Mouse (Mus musculus): ENCODE measurements around the gene Dsp. TPM values are rescaled to one million over a fixed set of nuclear protein-coding genes. Genes with fewer than 3 reads are reported as not detected.
A peak's percentile ranks its signal among the peaks of the same experiment; 100 is the strongest.

Dsp gene
- polyA plus RNA-seq, 1 experiment from 2014 or later: 1.6 TPM

DNA sequence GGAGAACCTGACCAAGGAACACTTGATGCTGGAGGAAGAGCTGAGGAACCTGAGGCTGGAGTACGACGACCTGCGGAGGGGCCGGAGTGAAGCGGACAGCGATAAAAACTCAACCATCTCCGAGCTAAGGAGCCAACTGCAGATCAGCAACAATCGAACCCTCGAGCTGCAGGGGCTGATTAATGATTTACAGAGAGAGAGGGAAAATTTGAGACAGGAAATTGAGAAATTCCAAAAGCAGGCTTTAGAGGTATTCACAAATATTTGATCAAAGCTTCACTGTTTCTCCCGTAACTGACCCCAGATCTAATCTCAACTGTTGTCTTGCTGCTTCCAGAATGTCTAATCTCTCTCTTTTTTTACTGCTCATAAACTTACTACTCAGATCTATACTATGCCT lies 42.3 kb downstream of the Dsp start:
- H3K27me3 ChIP-seq: no peaks in the 10 kb centered on the region
- peaks cover 64% of the 10 kb centered on the region for H3K36me3 ChIP-seq (replicated peaks)
- no peaks in the 10 kb centered on the region for H3K4me1 ChIP-seq (replicated peaks)
- peak overlapping the region; percentile 15; the same call in 1 of the 2 replicates for H3K4me3 ChIP-seq (replicated peaks)
- no peak overlapping the region for H3K4me2 ChIP-seq
- H3K27ac ChIP-seq (replicated peaks): peak overlapping the region; percentile 38; the same call in 1 of the 2 replicates
- H3K9ac ChIP-seq: no peak overlapping the region
- peaks cover 17% of the 10 kb centered on the region; the same call in 1 of the 2 replicates for H3K9me3 ChIP-seq (replicated peaks)
- whole genome bisulfite sequencing (ENCODE audit: insufficient replicate concordance): 63% methylated on average over 10 of the region's 10 CpGs
- ATAC-seq (ENCODE audit: insufficient read depth): no peak

GRCm38 (mm10) chr13:38201413-38201812 lies 50.3 kb downstream of the Dsp start:
- no peak for ATAC-seq (ENCODE audit: insufficient read depth)
- H3K4me2 ChIP-seq: no peak overlapping the region

DNA sequence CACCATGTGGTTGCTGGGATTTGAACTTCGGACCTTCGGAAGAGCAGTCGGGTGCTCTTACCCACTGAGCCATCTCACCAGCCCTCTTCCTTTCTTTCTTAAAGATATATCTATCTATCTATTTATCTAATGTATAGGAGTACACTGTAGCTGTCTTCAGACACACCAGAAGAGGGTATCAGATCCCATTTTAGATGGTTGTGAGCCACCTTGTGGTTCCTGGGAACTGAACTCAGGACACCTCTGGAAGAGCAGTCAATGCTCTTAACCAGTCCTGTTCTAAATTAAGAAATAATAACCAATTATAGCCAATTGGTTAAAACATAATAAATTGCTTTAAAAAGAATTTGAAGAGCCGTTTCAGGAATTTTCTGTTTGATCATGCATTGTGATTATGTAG lies 53.1 kb downstream of the Dsp start:
- no peak overlapping the region for H3K27ac ChIP-seq (replicated peaks)
- ATAC-seq (ENCODE audit: insufficient read depth): no peak
- WGBS (ENCODE audit: insufficient replicate concordance): 52% methylated on average over 4 of the region's 4 CpGs
- peak overlapping the region; percentile 83 for H3K4me2 ChIP-seq
- no peaks in the 10 kb centered on the region for H3K9me3 ChIP-seq (replicated peaks)
- H3K4me3 ChIP-seq (replicated peaks): peak overlapping the region; percentile 89
- H3K36me3 ChIP-seq (replicated peaks): peaks cover 9% of the 10 kb centered on the region; the same call in 1 of the 2 replicates
- peaks cover 28% of the 10 kb centered on the region for H3K4me1 ChIP-seq (replicated peaks)
- H3K9ac ChIP-seq: no peak overlapping the region
- no peaks in the 10 kb centered on the region for H3K27me3 ChIP-seq

More at GRCm38 (mm10) chr13:38201413-38201812, 50.3 kb downstream of the Dsp start:
- Histone ChIP-seq H3K36me3 (replicated peaks) (peaks cover 13% of the 10 kb centered on the region), H3K9me3 (replicated peaks) (peaks cover 8% of the 10 kb centered on the region; the same call in 1 of the 2 replicates), H3K4me3 (replicated peaks) (no peak overlapping the region), H3K27ac (replicated peaks) (no peak overlapping the region), H3K4me1 (replicated peaks) (peaks cover 15% of the 10 kb centered on the region), H3K9ac (no peak overlapping the region), H3K27me3 (no peaks in the 10 kb centered on the region)
- 50% methylated on average over 6 of the region's 6 CpGs for WGBS (ENCODE audit: insufficient replicate concordance)

- ATAC-seq (ENCODE audit: insufficient read depth): peak; percentile 98
- under 1% methylated on average over 59 of the region's 59 CpGs for WGBS (ENCODE audit: insufficient replicate concordance)
- H3K27ac ChIP-seq (replicated peaks): peak within 1 kb of the TSS; percentile 79
Measured at GRCm38 (mm10) chr13:38204702-38205482, 53.8 kb downstream of the Dsp start, which contains the start of gene Snrnp48. Gene Snrnp48, plus strand, starts transcription at chr13:38204938.

GRCm38 (mm10) chr13:38211122-38211521 lies 60.0 kb downstream of the Dsp start:
- Histone ChIP-seq H3K36me3 (replicated peaks) (peaks cover 62% of the 10 kb centered on the region), H3K27me3 (no peaks in the 10 kb centered on the region), H3K4me1 (replicated peaks) (peaks cover 18% of the 10 kb centered on the region), H3K27ac (replicated peaks) (no peak overlapping the region), H3K9me3 (replicated peaks) (no peaks in the 10 kb centered on the region), H3K4me2 (no peak overlapping the region), H3K4me3 (replicated peaks) (no peak overlapping the region), H3K9ac (no peak overlapping the region)
- WGBS (ENCODE audit: insufficient replicate concordance): 48% methylated on average over 5 of the region's 5 CpGs
- no peak for ATAC-seq (ENCODE audit: insufficient read depth)

More at GRCm38 (mm10) chr13:38204702-38205482, 53.8 kb downstream of the Dsp start, which contains the start of gene Snrnp48:
- H3K9ac ChIP-seq: peak within 1 kb of the TSS; percentile 86
- peaks cover 28% of the 10 kb centered on the region for H3K4me1 ChIP-seq (replicated peaks)
- H3K4me3 ChIP-seq (replicated peaks): peak within 1 kb of the TSS; percentile 89
- no peaks in the 10 kb centered on the region for H3K27me3 ChIP-seq
- peak within 1 kb of the TSS; percentile 83 for H3K4me2 ChIP-seq
- peaks cover 15% of the 10 kb centered on the region for H3K36me3 ChIP-seq (replicated peaks)
- H3K9me3 ChIP-seq (replicated peaks): no peaks in the 10 kb centered on the region

DNA sequence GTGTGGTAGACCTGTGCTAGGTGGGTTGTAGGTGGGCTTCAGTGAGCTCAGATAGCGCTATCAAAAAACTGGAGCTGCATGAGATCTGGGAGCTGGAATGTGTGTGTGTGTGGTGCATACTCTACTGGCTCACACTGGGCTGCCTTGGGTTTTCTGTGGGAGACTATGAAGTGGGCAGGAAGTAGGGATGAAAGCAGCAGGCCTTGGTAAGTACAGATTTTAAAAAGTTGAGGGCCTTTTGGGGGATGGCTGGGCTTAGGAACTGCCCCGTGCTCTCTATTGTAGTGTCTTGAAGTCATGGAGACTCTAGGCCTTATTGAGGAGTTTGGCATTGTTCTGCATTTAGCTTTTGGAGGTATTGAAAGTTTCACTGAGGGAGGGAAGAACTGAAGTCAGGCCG lies 67.6 kb downstream of the Dsp start:
- Histone ChIP-seq H3K27me3 (no peaks in the 10 kb centered on the region), H3K36me3 (replicated peaks) (peaks cover 88% of the 10 kb centered on the region), H3K4me3 (replicated peaks) (no peak overlapping the region), H3K4me1 (replicated peaks) (no peaks in the 10 kb centered on the region), H3K9me3 (replicated peaks) (no peaks in the 10 kb centered on the region), H3K9ac (no peak overlapping the region), H3K27ac (replicated peaks) (no peak overlapping the region), H3K4me2 (no peak overlapping the region)
- ATAC-seq (ENCODE audit: insufficient read depth): no peak
- WGBS (ENCODE audit: insufficient replicate concordance): 77% methylated on average over 3 of the region's 3 CpGs

- Histone ChIP-seq H3K36me3 (replicated peaks) (peaks cover 93% of the 10 kb centered on the region), H3K9me3 (replicated peaks) (no peaks in the 10 kb centered on the region), H3K27me3 (no peaks in the 10 kb centered on the region), H3K9ac (no peak overlapping the region), H3K4me3 (replicated peaks) (no peak overlapping the region), H3K4me2 (no peak overlapping the region), H3K27ac (replicated peaks) (no peak overlapping the region), H3K4me1 (replicated peaks) (no peaks in the 10 kb centered on the region)
- 82% methylated on average over 6 of the region's 6 CpGs for WGBS (ENCODE audit: insufficient replicate concordance)
- no peak for ATAC-seq (ENCODE audit: insufficient read depth)
Measured at GRCm38 (mm10) chr13:38220331-38220730, 69.2 kb downstream of the Dsp start.

GRCm38 (mm10) chr13:38230177-38230821 lies 79.2 kb downstream of the Dsp start:
- Histone ChIP-seq H3K27me3 (no peaks in the 10 kb centered on the region), H3K9ac (no peak overlapping the region), H3K36me3 (replicated peaks) (peaks cover 26% of the 10 kb centered on the region), H3K27ac (replicated peaks) (no peak overlapping the region), H3K4me1 (replicated peaks) (no peaks in the 10 kb centered on the region), H3K4me2 (no peak overlapping the region), H3K9me3 (replicated peaks) (no peaks in the 10 kb centered on the region), H3K4me3 (replicated peaks) (no peak overlapping the region)
- WGBS (ENCODE audit: insufficient replicate concordance): 56% methylated on average over 9 of the region's 9 CpGs
- no peak for ATAC-seq (ENCODE audit: insufficient read depth)

DNA sequence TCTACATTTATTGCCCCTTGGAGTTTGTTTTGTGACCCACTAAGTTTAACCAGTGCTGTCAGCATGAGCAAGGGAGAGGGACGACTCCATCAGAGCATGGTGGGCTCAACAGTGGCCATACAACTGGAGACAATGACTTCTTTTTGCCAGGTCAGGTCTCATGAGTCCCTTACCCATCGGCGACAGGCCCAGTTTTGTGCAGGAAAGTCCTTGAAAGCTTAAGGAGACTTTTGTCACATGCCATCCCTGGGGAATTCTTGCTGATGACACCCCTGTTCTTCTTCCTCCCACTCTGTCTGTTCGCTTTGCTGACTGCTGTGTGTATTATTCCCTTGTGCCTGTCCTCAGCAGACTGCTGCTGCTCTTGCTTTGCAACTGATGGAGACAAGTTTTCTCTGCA lies 81.3 kb downstream of the Dsp start:
- Histone ChIP-seq H3K4me2 (no peak overlapping the region), H3K9me3 (replicated peaks) (no peaks in the 10 kb centered on the region), H3K27ac (replicated peaks) (no peak overlapping the region), H3K4me3 (replicated peaks) (no peak overlapping the region), H3K36me3 (replicated peaks) (peaks cover 17% of the 10 kb centered on the region), H3K9ac (no peak overlapping the region), H3K4me1 (replicated peaks) (no peaks in the 10 kb centered on the region), H3K27me3 (no peaks in the 10 kb centered on the region)
- 69% methylated on average over 4 of the region's 4 CpGs for WGBS (ENCODE audit: insufficient replicate concordance)
- ATAC-seq (ENCODE audit: insufficient read depth): no peak

DNA sequence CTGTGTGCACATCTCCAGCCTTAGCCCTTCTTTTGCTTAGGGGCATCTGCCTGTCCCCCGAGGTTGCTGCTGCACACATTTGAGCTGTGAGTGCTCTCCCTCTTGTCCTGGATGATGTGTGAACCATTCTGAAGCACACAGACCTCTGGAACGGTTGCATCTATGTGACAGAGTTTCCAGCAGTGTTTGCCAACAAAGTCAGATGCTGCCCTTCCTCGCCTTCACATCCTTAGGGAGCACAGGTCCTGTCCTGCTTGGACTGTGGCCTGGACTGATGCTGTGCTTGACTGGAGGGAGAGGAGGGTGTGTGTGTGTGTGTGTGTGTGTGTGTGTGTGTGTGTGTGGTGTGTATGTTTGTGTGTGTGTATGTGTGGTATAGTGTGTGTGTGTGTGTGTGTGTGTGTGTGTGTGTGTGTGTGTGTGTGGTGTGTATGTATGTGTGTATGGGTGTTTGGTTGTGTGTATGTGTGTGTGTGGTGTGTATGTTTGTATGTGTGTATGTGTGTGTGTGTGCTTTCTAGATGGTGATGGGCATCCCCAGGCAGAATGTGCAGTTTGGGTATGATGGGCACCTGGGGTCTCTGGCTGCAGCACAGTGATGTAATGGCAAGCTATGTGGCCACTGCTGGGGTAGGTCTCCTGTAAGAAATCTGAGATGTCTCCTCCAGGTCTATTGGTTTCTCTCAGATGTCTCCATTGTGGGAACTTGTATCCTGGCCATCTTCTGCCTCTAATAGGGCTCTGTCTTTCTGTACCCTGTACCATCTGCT lies 81.9 kb downstream of the Dsp start:
- Histone ChIP-seq H3K36me3 (replicated peaks) (peaks cover 11% of the 10 kb centered on the region), H3K27ac (replicated peaks) (no peak overlapping the region), H3K9ac (no peak overlapping the region), H3K4me3 (replicated peaks) (no peak overlapping the region), H3K4me2 (no peak overlapping the region), H3K4me1 (replicated peaks) (no peaks in the 10 kb centered on the region), H3K9me3 (replicated peaks) (no peaks in the 10 kb centered on the region), H3K27me3 (no peaks in the 10 kb centered on the region)
- 51% methylated on average over 3 of the region's 3 CpGs for WGBS (ENCODE audit: insufficient replicate concordance)
- ATAC-seq (ENCODE audit: insufficient read depth): no peak

DNA sequence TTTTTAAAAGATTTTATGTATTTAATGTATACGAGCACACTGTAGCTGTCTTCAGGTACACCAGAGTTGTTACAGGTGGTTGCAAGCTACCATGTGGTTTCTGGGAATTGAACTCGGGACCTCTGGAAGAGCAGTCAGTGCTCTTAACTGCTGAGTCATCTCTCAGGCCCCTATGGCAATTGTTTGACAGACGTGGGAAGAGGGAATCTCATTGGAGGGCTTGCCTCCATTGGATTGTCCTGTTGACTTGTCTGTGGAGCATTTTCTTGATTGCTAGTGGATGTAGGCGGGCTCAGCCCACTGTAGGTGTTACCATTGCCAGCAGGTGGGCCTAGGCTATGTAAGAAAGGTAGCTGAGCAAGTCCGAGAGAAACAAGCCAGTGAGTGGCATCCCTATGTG lies 83.6 kb downstream of the Dsp start:
- no peaks in the 10 kb centered on the region for H3K27me3 ChIP-seq
- no peak overlapping the region for H3K27ac ChIP-seq (replicated peaks)
- H3K4me1 ChIP-seq (replicated peaks): no peaks in the 10 kb centered on the region
- H3K4me3 ChIP-seq (replicated peaks): no peak overlapping the region
- no peaks in the 10 kb centered on the region for H3K36me3 ChIP-seq (replicated peaks)
- ATAC-seq (ENCODE audit: insufficient read depth): no peak
- no peak overlapping the region for H3K4me2 ChIP-seq
- 47% methylated on average over 5 of the region's 5 CpGs for WGBS (ENCODE audit: insufficient replicate concordance)
- H3K9me3 ChIP-seq (replicated peaks): no peaks in the 10 kb centered on the region
- H3K9ac ChIP-seq: no peak overlapping the region
